Comparison of ENCODE assay signal across 8 mouse cellular contexts in genomic region chr10:80744262-80744661, GRCm38 (mm10). TPM values are rescaled to one million over a fixed set of nuclear protein-coding genes. Genes with fewer than 3 reads are reported as not detected.
DNase-seq lines count a peak whose midpoint lies in the region.

No protein-coding gene starts in this region.

- DNase-seq in gastrocnemius, adult 18-20 months (ENCODE audit: low spot score) = peak; percentile 43
- no peak for DNase-seq in gastrocnemius, postnatal 25 days
- DNase-seq in adipocyte (ENCODE audit: low spot score) = peak; percentile 57
- peak; percentile 58 for DNase-seq in heart, postnatal 4 days
- DNase-seq in lung, postnatal 14 days = peak; percentile 59
- DNase-seq in neural tube, embryonic 10.5 days (ENCODE audit: extremely low spot score, low spot score) = no peak
- no peak for DNase-seq in right cerebral cortex, postnatal 4 days
- no peak for DNase-seq in layer of hippocampus, postnatal 14 days (ENCODE audit: low spot score in 2 of 2)

RNA-seq across cellular contexts. Expression of gene Ap3d1, which starts 2.2 kb away (rescaled TPM):
- 10 to 100 TPM; 24.3 to 31.7 TPM for total RNA-seq in gastrocnemius, adult 18-20 months (2021)
- total RNA-seq in gastrocnemius, postnatal 25 days (2021) = 10 to 100 TPM; 22.1 to 25.0 TPM
- total RNA-seq in heart, postnatal 4 days (2021) = 10 to 100 TPM; 47.8 to 53.8 TPM
- total RNA-seq in layer of hippocampus, postnatal 14 days (2021) = 100 to 1,000 TPM; 137 to 144 TPM

RNA-seq across cellular contexts. Expression of gene Dot1l, which starts 10.7 kb away (rescaled TPM):
- 10 to 100 TPM; 13.6 to 20.8 TPM for total RNA-seq in gastrocnemius, adult 18-20 months (2021)
- total RNA-seq in gastrocnemius, postnatal 25 days (2021) = 10 to 100 TPM; 24.6 TPM
- total RNA-seq in heart, postnatal 4 days (2021) = 10 to 100 TPM; 75.6 to 76.8 TPM
- 10 to 100 TPM; 60.6 to 62.2 TPM for total RNA-seq in layer of hippocampus, postnatal 14 days (2021)

RNA-seq across cellular contexts. Expression of gene Izumo4, which starts 42.3 kb away (rescaled TPM):
- total RNA-seq in gastrocnemius, adult 18-20 months (2021) = 1 to 10 TPM in 1 of 2 experiments, under 1 TPM in 1; 0.91 to 1.9 TPM
- 1 to 10 TPM; 2.4 to 3.8 TPM for total RNA-seq in gastrocnemius, postnatal 25 days (2021)
- 1 to 10 TPM; 3.2 to 4.6 TPM for total RNA-seq in heart, postnatal 4 days (2021)
- total RNA-seq in layer of hippocampus, postnatal 14 days (2021) = 10 to 100 TPM; 44.8 to 54.7 TPM

RNA-seq across cellular contexts. Expression of gene Mob3a, which starts 42.5 kb away (rescaled TPM):
- total RNA-seq in gastrocnemius, adult 18-20 months (2021) = 1 to 10 TPM; 2.3 to 4.1 TPM
- total RNA-seq in gastrocnemius, postnatal 25 days (2021) = 1 to 10 TPM; 5.7 to 6.8 TPM
- 10 to 100 TPM; 12.5 to 13.0 TPM for total RNA-seq in heart, postnatal 4 days (2021)
- total RNA-seq in layer of hippocampus, postnatal 14 days (2021) = 10 to 100 TPM; 16.1 to 19.0 TPM

RNA-seq across cellular contexts. Expression of gene Sf3a2, which starts 53.7 kb away (rescaled TPM):
- 10 to 100 TPM; 27.3 to 27.6 TPM for total RNA-seq in gastrocnemius, adult 18-20 months (2021)
- 10 to 100 TPM; 24.0 to 24.9 TPM for total RNA-seq in gastrocnemius, postnatal 25 days (2021)
- total RNA-seq in heart, postnatal 4 days (2021) = 10 to 100 TPM; 46.0 to 51.7 TPM
- total RNA-seq in layer of hippocampus, postnatal 14 days (2021) = 10 to 100 TPM; 41.0 to 45.9 TPM

Comparison
In these comparisons a context has a peak if more than half of its experiments do, and no peak if none do; other contexts are left out.
1. DNase-seq: peak in gastrocnemius, adult 18-20 months (single experiment), adipocyte (single experiment), heart, postnatal 4 days (single experiment) and lung, postnatal 14 days (single experiment); none in gastrocnemius, postnatal 25 days (single experiment), neural tube, embryonic 10.5 days (single experiment), right cerebral cortex, postnatal 4 days (single experiment) and layer of hippocampus, postnatal 14 days (0 of 2).
2. RNA of gene Izumo4, which starts 42.3 kb away (total RNA-seq): 44.8 to 54.7 TPM in layer of hippocampus, postnatal 14 days; 3.2 to 4.6 TPM in heart, postnatal 4 days, 2.4 to 3.8 TPM in gastrocnemius, postnatal 25 days and 0.91 to 1.9 TPM in gastrocnemius, adult 18-20 months; every median in the first group is over 4 times any median in the second.